Mouse (Mus musculus): Measurements from ENCODE around the gene Cops9.

DNA sequence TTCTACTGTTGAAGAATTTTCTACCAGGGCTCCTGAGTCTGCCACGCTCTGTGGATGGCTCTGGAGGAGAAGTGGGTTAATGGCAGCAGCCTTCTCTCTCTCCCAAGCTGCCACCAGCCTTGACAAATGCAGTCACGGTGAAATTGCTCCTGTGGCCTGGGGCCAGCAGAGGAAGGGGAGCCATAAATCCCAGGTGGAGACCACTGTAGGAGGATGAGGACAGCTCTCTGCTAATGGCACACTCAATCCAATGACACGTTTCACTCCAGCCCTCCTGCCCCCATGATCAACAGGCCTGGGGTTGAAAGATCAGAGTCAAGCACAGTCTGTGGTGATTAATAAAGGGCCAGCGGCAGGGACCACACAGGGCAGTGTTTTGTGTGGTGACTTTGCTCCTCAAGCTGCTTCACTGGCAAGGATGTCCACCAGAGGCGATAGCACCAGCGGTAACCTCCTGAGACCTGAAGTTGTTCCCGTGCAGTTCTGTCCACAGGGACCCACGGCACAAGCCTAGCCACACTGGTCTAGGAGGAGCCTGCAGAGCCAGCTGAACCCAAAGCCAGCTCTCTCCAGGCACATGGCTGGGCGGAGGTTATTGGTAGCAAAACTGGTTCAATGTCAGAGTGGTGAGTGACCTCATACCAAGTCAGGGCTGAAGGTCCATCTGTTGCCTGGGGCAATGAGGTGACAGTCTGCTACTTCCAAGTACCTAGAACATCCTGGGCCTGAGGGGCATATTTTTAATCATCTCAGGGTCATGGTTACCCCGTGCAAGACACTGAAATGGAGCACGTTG lies 15.4 kb upstream of the Cops9 start:
- TF ChIP-seq CTCF (IDR thresholded peaks at IDR 0.05; ENCODE audit: extremely low read depth, insufficient read length, insufficient replicate concordance, low read depth, low read length) (no peak), POLR2A (IDR thresholded peaks at IDR 0.05; ENCODE audit: low read depth, low read length) (no peak)
